Mouse (Mus musculus) MEL (cell line): Measurements from ENCODE around the gene Mocs1. TPM values are rescaled to one million over a fixed set of nuclear protein-coding genes. Genes with fewer than 3 reads are reported as not detected.

ENCODE experiments used
- DNase-seq: peaks from one replicate; pipeline ENCODE4 v3.0.0; 2011; ENCODE audit warnings: low read depth, low spot score
- H3K27ac ChIP-seq: 2 replicates; pipeline ENCODE4 v1.5.1; 2012; ENCODE audit warnings: low read depth, mild to moderate bottlenecking, control low read depth, low read length, moderate library complexity; ENCODE audit not compliant: control insufficient read depth
- H3K27me3 ChIP-seq, 2 experiments: fragments of 150-350 bp in 1 of 2; sonication (generic) in 1 of 2; 2 replicates each; pipeline ENCODE4 v1.6.1; 2012; ENCODE audit warnings: low read length in 2 of 2, mild to moderate bottlenecking in 2 of 2, improper control_type of control experiment in 1 of 2, moderate library complexity in 1 of 2; ENCODE audit not compliant: insufficient read depth in 2 of 2, control insufficient read depth in 1 of 2
- H3K36me3 ChIP-seq, 2 experiments: 2 replicates each; pipeline ENCODE4 v1.6.1; 2012 to 2014; ENCODE audit warnings: low read length in 2 of 2, improper control_type of control experiment in 1 of 2, inconsistent platforms in 1 of 2, mild to moderate bottlenecking in 1 of 2; ENCODE audit not compliant: insufficient read depth in 2 of 2, control insufficient read depth in 1 of 2
- H3K4me1 ChIP-seq, 2 experiments: fragments of 150-350 bp in 1 of 2; sonication (generic) in 1 of 2; 2 replicates each; pipeline ENCODE4 v1.6.1; 2012; ENCODE audit warnings: low read length in 2 of 2, improper control_type of control experiment in 1 of 2, mild to moderate bottlenecking in 1 of 2; ENCODE audit not compliant: insufficient read depth in 2 of 2, control insufficient read depth in 1 of 2
- H3K4me3 ChIP-seq, 2 experiments: fragments of 150-350 bp in 1 of 2; sonication (generic) in 1 of 2; 2 replicates each; pipeline ENCODE4 v1.5.1; 2012; ENCODE audit warnings: low read depth in 2 of 2, low read length in 2 of 2, mild to moderate bottlenecking in 2 of 2, moderate library complexity in 2 of 2, control low read depth in 1 of 2, improper control_type of control experiment in 1 of 2; ENCODE audit not compliant: control insufficient read depth in 1 of 2, insufficient read depth in 1 of 2
- H3K79me2 ChIP-seq: 2 replicates; pipeline ENCODE4 v1.6.1; 2012; ENCODE audit warnings: mild to moderate bottlenecking, low read length, moderate library complexity; ENCODE audit not compliant: control insufficient read depth, poor library complexity, insufficient read depth
- H3K9ac ChIP-seq: 2 replicates; pipeline ENCODE4 v1.6.1; 2012; ENCODE audit warnings: low read depth, mild to moderate bottlenecking, control low read depth, low read length, moderate library complexity; ENCODE audit not compliant: control insufficient read depth, poor library complexity, severe bottlenecking
- H3K9me3 ChIP-seq: fragments of 150-350 bp; sonication (generic); replicated peaks from 2 replicates; pipeline ENCODE4 v1.6.1; 2012; ENCODE audit warnings: mild to moderate bottlenecking, low read length, improper control_type of control experiment, moderate library complexity; ENCODE audit not compliant: insufficient read depth
- BHLHE40 ChIP-seq: IDR thresholded peaks from 2 replicates; pipeline ENCODE4 v1.6.1; 2012; ENCODE audit warnings: low read depth, mild to moderate bottlenecking, inconsistent platforms, low read length, improper control_type of control experiment, borderline replicate concordance
- CHD1 ChIP-seq: IDR thresholded peaks from 2 replicates; pipeline ENCODE4 v1.6.1; 2012; ENCODE audit warnings: low read depth, mild to moderate bottlenecking, inconsistent platforms, low read length, improper control_type of control experiment
- EP300 ChIP-seq, 2 experiments: IDR thresholded peaks; 2 replicates each; pipeline ENCODE4 v1.6.1; 2011; ENCODE audit warnings: improper control_type of control experiment in 2 of 2, low read length in 2 of 2, low read depth in 1 of 2, mild to moderate bottlenecking in 1 of 2
- ETS1 ChIP-seq: IDR thresholded peaks from 2 replicates; pipeline ENCODE4 v1.6.1; 2012; ENCODE audit warnings: low read depth, mild to moderate bottlenecking, inconsistent platforms, low read length, improper control_type of control experiment, moderate library complexity
- GABPA ChIP-seq: IDR thresholded peaks from 2 replicates; pipeline ENCODE4 v1.6.1; 2012; ENCODE audit warnings: low read depth, mild to moderate bottlenecking, inconsistent platforms, low read length, improper control_type of control experiment, moderate library complexity
- MAZ ChIP-seq: IDR thresholded peaks from 2 replicates; pipeline ENCODE4 v1.6.1; 2012; ENCODE audit warnings: low read depth, mild to moderate bottlenecking, inconsistent platforms, low read length, improper control_type of control experiment
- MEF2A ChIP-seq: IDR thresholded peaks from 2 replicates; pipeline ENCODE4 v1.6.1; 2014; ENCODE audit warnings: low read depth, mild to moderate bottlenecking, inconsistent platforms, low read length, improper control_type of control experiment; ENCODE audit not compliant: poor library complexity, insufficient replicate concordance, severe bottlenecking; ENCODE audit errors: extremely low read depth
- MXI1 ChIP-seq: IDR thresholded peaks from 2 replicates; pipeline ENCODE4 v1.6.1; 2011; ENCODE audit warnings: mild to moderate bottlenecking, low read depth, low read length, improper control_type of control experiment
- MYB ChIP-seq: IDR thresholded peaks from 2 replicates; pipeline ENCODE4 v1.6.1; 2011; ENCODE audit warnings: mild to moderate bottlenecking, low read depth, low read length, improper control_type of control experiment
- NELFE ChIP-seq: IDR thresholded peaks from 2 replicates; pipeline ENCODE4 v1.6.1; 2011; ENCODE audit warnings: low read depth, low read length, improper control_type of control experiment
- POLR2AphosphoS2 ChIP-seq: IDR thresholded peaks from 2 replicates; pipeline ENCODE4 v1.6.1; 2011; ENCODE audit warnings: low read length, improper control_type of control experiment
- POLR2AphosphoS5 ChIP-seq: IDR thresholded peaks from 2 replicates; pipeline ENCODE4 v1.6.1; 2012; ENCODE audit warnings: low read depth, borderline replicate concordance, mild to moderate bottlenecking, inconsistent platforms, low read length, moderate library complexity, mixed read lengths
- RAD21 ChIP-seq: IDR thresholded peaks from 2 replicates; pipeline ENCODE4 v1.6.1; 2011; ENCODE audit warnings: mild to moderate bottlenecking, low read depth, low read length, improper control_type of control experiment
- SMC3 ChIP-seq: IDR thresholded peaks from 2 replicates; pipeline ENCODE4 v1.6.1; 2011; ENCODE audit warnings: low read depth, low read length, improper control_type of control experiment
- USF1 ChIP-seq: IDR thresholded peaks from 2 replicates; pipeline ENCODE4 v1.6.1; 2014; ENCODE audit warnings: low read depth, mild to moderate bottlenecking, inconsistent platforms, low read length, improper control_type of control experiment, moderate library complexity
- ZKSCAN1 ChIP-seq: IDR thresholded peaks from 2 replicates; pipeline ENCODE4 v1.6.1; 2012; ENCODE audit warnings: low read depth, mild to moderate bottlenecking, inconsistent platforms, low read length, improper control_type of control experiment, moderate library complexity
- ZNF384 ChIP-seq: IDR thresholded peaks from 2 replicates; pipeline ENCODE4 v1.6.1; 2012; ENCODE audit warnings: low read depth, mild to moderate bottlenecking, inconsistent platforms, low read length, improper control_type of control experiment
- polyA plus RNA-seq, 2 experiments: library from polyadenylated mRNA; stranded (reverse) in 1 of 2; unstranded in 1 of 2; fragments of >175 nt in 1 of 2; fragments of >200 nt in 1 of 2; gene quantifications; 2 replicates each; pipeline versions ENCODE4 v1.2.1 to v1.2.4; 2012; ENCODE audit warnings: low replicate concordance in 2 of 2, low read depth in 1 of 2; ENCODE audit not compliant: insufficient read length in 2 of 2, insufficient read depth in 1 of 2, missing spikeins in 1 of 2
- total RNA-seq: library from RNA; depleted of rRNA; stranded (reverse); fragments of 300-350 nt; gene quantifications from 2 replicates; pipeline ENCODE4 v1.2.3, GENCODE M21; 2012

Gene Mocs1
- total and polyA plus RNA-seq, 3 experiments = 7.8 to 24.6 TPM; not detected in 1

- H3K4me1 ChIP-seq = peaks cover 10 to 42% of the 10 kb centered on the region in 2 experiments; a peak in 3 of 4 replicates
- TF ChIP-seq USF1 (no peak), RAD21 (no peak), MEF2A (no peak), NELFE (no peak), MXI1 (no peak), POLR2AphosphoS2 (no peak), BHLHE40 (no peak), SMC3 (no peak), CHD1 (no peak), EP300 (IDR thresholded peaks at IDR 0.05; ENCODE audit: low read depth in 1 of 2, low read length in 2 of 2) (no peak)
- H3K9me3 ChIP-seq = no peaks in the 10 kb centered on the region
- peaks cover 5% of the 10 kb centered on the region for H3K79me2 ChIP-seq
- no peak for DNase-seq
- H3K36me3 ChIP-seq = peaks cover 2 to 22% of the 10 kb centered on the region in 2 experiments; a peak in 3 of 4 replicates
- H3K4me3 ChIP-seq = no peak overlapping the region
- H3K9ac ChIP-seq = no peak overlapping the region
- H3K27me3 ChIP-seq = no peaks in the 10 kb centered on the region
- H3K27ac ChIP-seq = no peak overlapping the region; the same call in 1 of the 2 replicates
These were observed 4.9 kb downstream of the Mocs1 start for GRCm38 (mm10) chr17:49433071-49433470.

GRCm38 (mm10) chr17:49434236-49434635, 6.1 kb downstream of the Mocs1 start:
- Histone ChIP-seq H3K27ac (no peak overlapping the region), H3K27me3 (no peaks in the 10 kb centered on the region), H3K9ac (no peak overlapping the region), H3K9me3 (no peaks in the 10 kb centered on the region), H3K4me3 (no peak overlapping the region), H3K4me1 (peaks cover 17 to 51% of the 10 kb centered on the region in 2 experiments), H3K36me3 (peaks cover 2 to 27% of the 10 kb centered on the region in 2 experiments; a peak in 3 of 4 replicates), H3K79me2 (peaks cover 2% of the 10 kb centered on the region; the same call in 1 of the 2 replicates)
- TF ChIP-seq POLR2AphosphoS5 (no peak), GABPA (no peak), ZKSCAN1 (no peak), ZNF384 (no peak), MEF2A (no peak)
- no peak for DNase-seq

DNA sequence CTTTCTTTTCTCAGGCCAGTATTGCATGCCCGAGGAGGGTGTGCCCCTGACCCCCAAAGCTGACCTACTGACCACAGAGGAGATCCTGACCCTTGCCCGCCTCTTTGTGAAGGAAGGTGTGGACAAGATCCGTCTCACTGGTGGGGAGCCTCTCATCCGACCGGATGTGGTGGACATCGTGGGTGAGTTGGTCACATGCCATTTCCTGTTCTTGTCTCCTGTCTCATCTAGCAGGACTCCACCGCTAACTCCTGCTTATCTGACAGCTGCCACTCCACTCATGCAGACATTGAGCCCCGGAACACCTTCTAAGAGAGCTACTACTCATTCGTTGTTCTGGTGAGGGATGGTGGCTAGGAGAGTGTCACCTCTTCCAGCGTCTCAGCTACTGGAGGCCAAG, 6.9 kb downstream of the Mocs1 start:
- Histone ChIP-seq H3K4me1 (peaks cover 12 to 47% of the 10 kb centered on the region in 2 experiments), H3K9ac (no peak overlapping the region), H3K79me2 (peaks cover 2% of the 10 kb centered on the region; the same call in 1 of the 2 replicates), H3K27ac (no peak overlapping the region), H3K27me3 (no peaks in the 10 kb centered on the region), H3K9me3 (no peaks in the 10 kb centered on the region), H3K36me3 (peaks cover 2 to 30% of the 10 kb centered on the region in 2 experiments; a peak in 3 of 4 replicates), H3K4me3 (no peak overlapping the region)
- TF ChIP-seq ZNF384 (no peak), MAZ (no peak), ZKSCAN1 (no peak), MEF2A (no peak), MYB (no peak), ETS1 (no peak)
- DNase-seq = no peak
